Mouse (Mus musculus) heart, adult 10 weeks (tissue): ENCODE results near the gene Olfr62. TPM values are rescaled to one million over a fixed set of nuclear protein-coding genes. Genes with fewer than 3 reads are reported as not detected.

ENCODE experiments used
- polyA plus RNA-seq: library from polyadenylated mRNA; stranded (reverse); fragments of 350-450 nt; fragmentation: Illumina TruSeq; extraction: RNeasy Lipid Tissue Mini Kit (QIAGEN cat#74804); gene quantifications from one replicate; pipeline ENCODE4 v1.2.3, GENCODE M21; 2014; ENCODE audit warnings: low read depth, low replicate concordance

Olfr62 gene
- polyA plus RNA-seq = not detected

GRCm38 (mm10) chr4:118658652-118659051 is at the start of gene Olfr62:
Olfr62 (plus strand) TSS chr4:118658952.

GRCm38 (mm10) chr4:118620279-118620966 is 38.3 kb upstream of the Olfr62 start, which contains the start of the genes Cfap57 and Ebna1bp2:
Cfap57 (minus strand) TSS chr4:118620777.
Ebna1bp2 (plus strand) TSS chr4:118620799.

GRCm38 (mm10) chr4:118692412-118692973 is 33.7 kb downstream of the Olfr62 start, which contains the start of gene Olfr1342:
Olfr1342 (minus strand) TSS chr4:118692756.

GRCm38 (mm10) chr4:118703223-118703622 is 44.5 kb downstream of the Olfr62 start, which contains the start of gene Olfr1341:
Olfr1341 (plus strand) TSS chr4:118703523.

Other genes with a start within 250 kb of the Olfr62 start
- 16.0 TPM for gene Szt2, start 249.7 kb upstream of the Olfr62 start, polyA plus RNA-seq
- gene Med8, start 249.6 kb upstream of the Olfr62 start, polyA plus RNA-seq = 35.6 TPM
- gene Elovl1, start 230.9 kb upstream of the Olfr62 start, polyA plus RNA-seq = 28.4 TPM
- 0.84 TPM for gene Cdc20, start 221.6 kb upstream of the Olfr62 start, polyA plus RNA-seq
- gene Mpl, start 201.4 kb upstream of the Olfr62 start, polyA plus RNA-seq = not detected
- gene Tie1, start 168.9 kb upstream of the Olfr62 start, polyA plus RNA-seq = 53.1 TPM
- not detected for gene 2610528J11Rik, start 132.0 kb upstream of the Olfr62 start, polyA plus RNA-seq
- gene Tmem125, start 114.9 kb upstream of the Olfr62 start, polyA plus RNA-seq = not detected
- not detected for gene Cfap57, start 38.2 kb upstream of the Olfr62 start, polyA plus RNA-seq
- 39.4 TPM for gene Ebna1bp2, start 38.2 kb upstream of the Olfr62 start, polyA plus RNA-seq
- not detected for gene Olfr1342, start 33.8 kb downstream of the Olfr62 start, polyA plus RNA-seq
- not detected for gene Olfr1341, start 44.6 kb downstream of the Olfr62 start, polyA plus RNA-seq
- gene Olfr1340, start 61.2 kb downstream of the Olfr62 start, polyA plus RNA-seq = not detected
- not detected for gene Olfr1339, start 73.2 kb downstream of the Olfr62 start, polyA plus RNA-seq
- gene Olfr1338, start 99.8 kb downstream of the Olfr62 start, polyA plus RNA-seq = not detected
- not detected for gene Olfr1337, start 123.6 kb downstream of the Olfr62 start, polyA plus RNA-seq
- not detected for gene Olfr1335, start 151.0 kb downstream of the Olfr62 start, polyA plus RNA-seq
- gene Olfr1333, start 177.3 kb downstream of the Olfr62 start, polyA plus RNA-seq = not detected
- not detected for gene Olfr1331, start 205.7 kb downstream of the Olfr62 start, polyA plus RNA-seq
- not detected for gene Olfr1330, start 229.6 kb downstream of the Olfr62 start, polyA plus RNA-seq